Mouse (Mus musculus) forebrain, embryonic 12.5 days (tissue): ENCODE measurements around the gene Patz1. TPM values are rescaled to one million over a fixed set of nuclear protein-coding genes. Genes with fewer than 3 reads are reported as not detected.

Experiments used
- ATAC-seq: fragments of 200-750 bp; cut with Nextera tagmentation; 2 replicates; pipeline ENCODE4 v1.8.0; 2017; ENCODE audit warnings: moderate TSS enrichment; ENCODE audit not compliant: low FRiP score
- H3K27ac ChIP-seq: fragments of 300-500 bp; sonication (generic); 2 replicates; pipeline ENCODE4 v1.5.1; 2016; ENCODE audit warnings: mild to moderate bottlenecking
- H3K27me3 ChIP-seq: fragments of 300-500 bp; sonication (generic); 2 replicates; pipeline ENCODE4 v1.6.1; 2016; ENCODE audit warnings: mild to moderate bottlenecking
- H3K36me3 ChIP-seq: fragments of 300-500 bp; sonication (generic); replicated peaks from 2 replicates; pipeline ENCODE4 v1.6.1; 2016; ENCODE audit warnings: mild to moderate bottlenecking
- H3K4me1 ChIP-seq: fragments of 300-500 bp; sonication (generic); 2 replicates; pipeline ENCODE4 v1.6.1; 2016
- H3K4me2 ChIP-seq: fragments of 300-500 bp; sonication (generic); 2 replicates; pipeline ENCODE4 v1.6.1; 2016; ENCODE audit warnings: mild to moderate bottlenecking, moderate library complexity
- H3K4me3 ChIP-seq: fragments of 300-500 bp; sonication (generic); replicated peaks from 2 replicates; pipeline ENCODE4 v1.5.1; 2016; ENCODE audit warnings: mild to moderate bottlenecking
- H3K9ac ChIP-seq: fragments of 300-500 bp; sonication (generic); 2 replicates; pipeline ENCODE4 v1.6.1; 2016; ENCODE audit warnings: mild to moderate bottlenecking
- H3K9me3 ChIP-seq: fragments of 300-500 bp; sonication (generic); 2 replicates; pipeline ENCODE4 v1.6.1; 2016
- WGBS: fragments of 180-500 bp; shearing (Covaris S2); methylation state at CpG from one replicate; pipeline ENCODE4 v1.1.7; 2016; 5-methylcytosine and 5-hydroxymethylcytosine counted together
- polyA plus RNA-seq: library from polyadenylated mRNA; unstranded; fragments of >200 nt; fragmentation: Nextera tagmentation; extraction: Ambion mirVana; gene quantifications from 2 replicates; pipeline ENCODE4 v1.2.1, GENCODE M21; 2016

Gene Patz1
- polyA plus RNA-seq, 1 experiment from 2014 or later = 126 TPM

GRCm38 (mm10) chr11:3349343-3349695 is 60.6 kb downstream of the Patz1 start:
- H3K36me3 ChIP-seq = peaks cover 79% of the 10 kb centered on the region
- H3K9ac ChIP-seq = peak overlapping the region; percentile 25; the same call in 1 of the 2 replicates
- no peaks in the 10 kb centered on the region for H3K9me3 ChIP-seq
- H3K4me1 ChIP-seq = peaks cover 19% of the 10 kb centered on the region
- H3K27me3 ChIP-seq = no peaks in the 10 kb centered on the region
- no peak overlapping the region for H3K4me3 ChIP-seq
- 96% methylated on average over 4 of the region's 4 CpGs for WGBS
- no peak for ATAC-seq
- no peak overlapping the region for H3K4me2 ChIP-seq
- no peak overlapping the region for H3K27ac ChIP-seq

- no peaks in the 10 kb centered on the region for H3K9me3 ChIP-seq
- 92% methylated on average over 9 of the region's 9 CpGs for WGBS
- peaks cover 19% of the 10 kb centered on the region for H3K4me1 ChIP-seq
- no peak overlapping the region for H3K9ac ChIP-seq
- peaks cover 70% of the 10 kb centered on the region for H3K36me3 ChIP-seq
- H3K27ac ChIP-seq = no peak overlapping the region
- ATAC-seq = no peak
- no peak overlapping the region for H3K4me2 ChIP-seq
- no peak overlapping the region for H3K4me3 ChIP-seq
- H3K27me3 ChIP-seq = no peaks in the 10 kb centered on the region
Observed at GRCm38 (mm10) chr11:3352131-3352530, 63.5 kb downstream of the Patz1 start.

GRCm38 (mm10) chr11:3352990-3353585 is 64.4 kb downstream of the Patz1 start:
- Histone ChIP-seq H3K9ac (no peak overlapping the region), H3K4me3 (no peak overlapping the region), H3K27ac (no peak overlapping the region), H3K27me3 (no peaks in the 10 kb centered on the region), H3K4me1 (peaks cover 12% of the 10 kb centered on the region), H3K4me2 (no peak overlapping the region), H3K36me3 (peaks cover 71% of the 10 kb centered on the region), H3K9me3 (no peaks in the 10 kb centered on the region)
- 45% methylated on average over 18 of the region's 18 CpGs for WGBS
- no peak for ATAC-seq

Other genes starting within 250 kb of the Patz1 start
- gene Sfi1, start 95.4 kb upstream of the Patz1 start, polyA plus RNA-seq = 16.8 and 17.8 TPM in 2 replicates
- 58.1 TPM in 2 replicates for gene Eif4enif1, start 86.5 kb upstream of the Patz1 start, polyA plus RNA-seq
- 268 and 271 TPM in 2 replicates for gene Drg1, start 22.5 kb upstream of the Patz1 start, polyA plus RNA-seq
- 12.8 and 13.3 TPM in 2 replicates for gene Pik3ip1, start 41.5 kb downstream of the Patz1 start, polyA plus RNA-seq
- gene Limk2, start 120.3 kb downstream of the Patz1 start, polyA plus RNA-seq = 79.4 and 79.8 TPM in 2 replicates
- gene Rnf185, start 163.5 kb downstream of the Patz1 start, polyA plus RNA-seq = 42.4 and 43.2 TPM in 2 replicates
- 0.59 and 0.64 TPM in 2 replicates for gene Pla2g3, start 199.4 kb downstream of the Patz1 start, polyA plus RNA-seq
- gene Inpp5j, start 215.9 kb downstream of the Patz1 start, polyA plus RNA-seq = 0.49 and 0.52 TPM in 2 replicates
- gene Selenom, start 225.8 kb downstream of the Patz1 start, polyA plus RNA-seq = 49.7 and 51.0 TPM in 2 replicates